Mouse (Mus musculus): ENCODE results near the gene Ugt1a6a. TPM values are rescaled to one million over a fixed set of nuclear protein-coding genes. Genes with fewer than 3 reads are reported as not detected.

The Ugt1a6a gene
- polyA plus RNA-seq, 1 experiment: 16.4 TPM

DNA sequence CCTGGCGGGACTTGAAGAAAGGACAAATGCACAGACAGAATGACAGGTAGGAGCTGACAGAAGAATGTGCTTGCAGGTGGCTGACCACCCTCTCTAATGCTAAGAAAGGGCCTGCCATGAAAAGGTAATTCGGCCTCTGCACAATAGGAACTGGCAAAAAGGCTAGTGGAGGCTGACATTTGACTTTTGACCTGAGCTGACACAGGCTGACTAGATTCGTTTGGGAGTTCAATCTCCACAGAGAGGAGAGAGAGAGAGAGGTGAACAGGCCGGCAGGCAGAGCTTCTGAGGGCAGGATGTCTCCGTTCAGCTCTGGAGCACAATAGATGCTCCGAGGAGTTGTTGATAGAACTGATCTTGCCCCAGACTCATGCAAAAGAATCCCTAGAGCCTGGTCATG, 111.8 kb downstream of the Ugt1a6a start:
- Histone ChIP-seq H3K4me3 (ENCODE audit: insufficient read depth, low read length) (no peak overlapping the region), H3K27ac (ENCODE audit: insufficient read depth, low read length) (no peak overlapping the region), H3K4me1 (ENCODE audit: control insufficient read depth, insufficient read depth, low read length) (no peaks in the 10 kb centered on the region)
- no peak for TF ChIP-seq CTCF (IDR thresholded peaks at IDR 0.05; ENCODE audit: borderline replicate concordance, insufficient read depth, low read length)
- TF ChIP-seq POLR2A (IDR thresholded peaks at IDR 0.05; ENCODE audit: low read depth, low read length): no peak

DNA sequence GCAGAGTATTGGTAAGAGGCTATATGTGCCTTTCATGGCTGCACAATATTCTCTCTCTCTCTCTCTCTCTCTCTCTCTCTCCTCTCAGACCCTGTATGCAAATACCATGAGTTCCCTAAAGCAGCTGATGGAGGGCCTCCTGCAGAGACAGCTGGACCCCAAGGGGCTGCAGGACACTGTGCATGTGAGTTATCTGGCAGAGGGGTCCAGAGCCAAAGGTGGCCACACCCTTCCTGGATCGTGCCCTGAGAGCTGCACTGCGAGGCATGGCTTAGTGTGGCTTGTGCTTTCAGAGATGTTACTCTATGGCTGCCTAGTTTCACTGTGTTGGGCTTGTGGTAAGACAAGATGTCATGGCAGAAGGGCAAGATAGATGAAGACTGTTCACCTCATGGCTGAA, 113.1 kb downstream of the Ugt1a6a start:
- TF ChIP-seq CTCF (IDR thresholded peaks at IDR 0.05; ENCODE audit: borderline replicate concordance, insufficient read depth, low read length) (no peak), POLR2A (IDR thresholded peaks at IDR 0.05; ENCODE audit: low read depth, low read length) (no peak)
- H3K27ac ChIP-seq (ENCODE audit: insufficient read depth, low read length): no peak overlapping the region
- H3K4me1 ChIP-seq (ENCODE audit: control insufficient read depth, insufficient read depth, low read length): no peaks in the 10 kb centered on the region
- no peak overlapping the region for H3K4me3 ChIP-seq (ENCODE audit: insufficient read depth, low read length)

DNA sequence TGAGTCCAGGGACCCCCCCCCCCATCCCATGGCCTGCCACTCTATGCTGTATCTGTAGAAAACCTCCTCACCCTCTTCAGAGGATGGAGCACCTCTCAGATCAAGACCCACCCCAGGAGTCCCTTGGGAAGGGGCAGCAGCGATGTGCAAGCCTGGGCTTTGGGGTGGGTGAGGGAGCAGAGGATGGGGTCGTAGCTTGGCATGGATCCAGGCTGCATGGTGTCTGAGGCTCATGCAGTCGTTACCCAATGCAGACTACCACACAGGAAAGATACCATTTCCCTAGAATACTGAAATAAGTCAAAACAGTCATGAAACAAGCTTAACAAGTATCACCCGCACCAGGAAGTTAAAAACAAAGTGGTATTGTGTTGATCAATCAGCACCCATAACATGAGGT, 114.0 kb downstream of the Ugt1a6a start:
- H3K4me1 ChIP-seq (ENCODE audit: control insufficient read depth, insufficient read depth, low read length): no peaks in the 10 kb centered on the region
- H3K4me3 ChIP-seq (ENCODE audit: insufficient read depth, low read length): no peak overlapping the region
- TF ChIP-seq CTCF (IDR thresholded peaks at IDR 0.05; ENCODE audit: borderline replicate concordance, insufficient read depth, low read length) (no peak), POLR2A (IDR thresholded peaks at IDR 0.05; ENCODE audit: low read depth, low read length) (no peak)
- no peak overlapping the region for H3K27ac ChIP-seq (ENCODE audit: insufficient read depth, low read length)

GRCm38 (mm10) chr1:88249596-88249995, 115.0 kb downstream of the Ugt1a6a start:
- H3K27ac ChIP-seq (ENCODE audit: insufficient read depth, low read length): no peak overlapping the region
- H3K4me3 ChIP-seq (ENCODE audit: insufficient read depth, low read length): no peak overlapping the region
- no peaks in the 10 kb centered on the region for H3K4me1 ChIP-seq (ENCODE audit: control insufficient read depth, insufficient read depth, low read length)
- no peak for TF ChIP-seq POLR2A (IDR thresholded peaks at IDR 0.05; ENCODE audit: low read depth, low read length)
- TF ChIP-seq CTCF (IDR thresholded peaks at IDR 0.05; ENCODE audit: borderline replicate concordance, insufficient read depth, low read length): no peak

DNA sequence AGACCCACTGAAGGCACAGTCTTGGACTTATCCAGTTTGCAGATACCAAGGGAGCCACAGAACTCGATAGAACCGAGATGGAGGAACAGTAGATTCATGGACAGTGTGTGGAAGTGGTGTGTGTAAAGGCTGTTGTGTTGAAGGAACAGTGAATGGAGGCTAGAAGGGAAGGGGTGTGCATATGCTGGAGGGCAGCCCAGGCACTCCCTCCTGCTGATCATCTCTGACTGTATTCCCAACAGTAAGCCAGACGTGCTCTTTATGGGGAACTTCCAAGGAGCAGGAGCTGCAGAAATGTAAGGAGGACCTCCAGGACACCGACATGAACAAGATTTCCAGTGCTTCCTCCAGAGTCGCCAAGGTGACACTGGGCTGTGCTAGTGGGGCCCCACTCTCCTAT, 115.4 kb downstream of the Ugt1a6a start:
- no peak overlapping the region for H3K4me3 ChIP-seq (ENCODE audit: insufficient read depth, low read length)
- no peaks in the 10 kb centered on the region for H3K4me1 ChIP-seq (ENCODE audit: control insufficient read depth, insufficient read depth, low read length)
- H3K27ac ChIP-seq (ENCODE audit: insufficient read depth, low read length): no peak overlapping the region
- TF ChIP-seq POLR2A (IDR thresholded peaks at IDR 0.05; ENCODE audit: low read depth, low read length) (no peak), CTCF (IDR thresholded peaks at IDR 0.05; ENCODE audit: borderline replicate concordance, insufficient read depth, low read length) (no peak)

- Histone ChIP-seq H3K27ac (ENCODE audit: insufficient read depth, low read length) (no peak overlapping the region), H3K4me1 (ENCODE audit: control insufficient read depth, insufficient read depth, low read length) (no peaks in the 10 kb centered on the region)
- TF ChIP-seq POLR2A (IDR thresholded peaks at IDR 0.05; ENCODE audit: low read depth, low read length) (no peak), CTCF (IDR thresholded peaks at IDR 0.05; ENCODE audit: borderline replicate concordance, insufficient read depth, low read length) (no peak)
Observed at GRCm38 (mm10) chr1:88253106-88253505, 118.5 kb downstream of the Ugt1a6a start.

DNA sequence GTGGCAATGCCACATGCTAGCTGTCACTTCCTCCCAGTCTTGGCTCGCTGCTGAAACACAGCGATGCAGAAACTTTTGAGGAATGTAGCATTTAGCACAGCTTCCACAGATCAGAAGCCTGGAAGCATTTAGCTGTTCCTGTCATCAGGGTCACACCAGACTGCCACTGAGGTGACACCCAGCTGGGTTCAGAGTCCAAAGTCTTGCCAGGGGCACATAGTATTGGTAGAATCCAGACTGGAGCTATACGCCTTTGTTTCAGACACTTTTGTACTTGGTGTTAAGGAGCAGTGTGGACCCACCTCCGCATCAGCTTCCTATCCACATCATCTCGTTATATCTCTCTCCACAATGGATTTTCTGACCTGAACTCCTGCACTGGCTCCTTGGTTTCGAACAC, 118.9 kb downstream of the Ugt1a6a start:
- H3K27ac ChIP-seq (ENCODE audit: insufficient read depth, low read length): no peak overlapping the region
- no peak overlapping the region for H3K4me3 ChIP-seq (ENCODE audit: insufficient read depth, low read length)
- TF ChIP-seq POLR2A (IDR thresholded peaks at IDR 0.05; ENCODE audit: low read depth, low read length) (no peak), CTCF (IDR thresholded peaks at IDR 0.05; ENCODE audit: borderline replicate concordance, insufficient read depth, low read length) (no peak)
- H3K4me1 ChIP-seq (ENCODE audit: control insufficient read depth, insufficient read depth, low read length): no peaks in the 10 kb centered on the region

More at GRCm38 (mm10) chr1:88253106-88253505, 118.5 kb downstream of the Ugt1a6a start:
- no peak overlapping the region for H3K4me3 ChIP-seq (ENCODE audit: insufficient read depth, low read length)

GRCm38 (mm10) chr1:88254793-88255465, 120.3 kb downstream of the Ugt1a6a start:
- H3K4me3 ChIP-seq (ENCODE audit: insufficient read depth, low read length): no peak overlapping the region
- H3K27ac ChIP-seq (ENCODE audit: insufficient read depth, low read length): no peak overlapping the region
- H3K4me1 ChIP-seq (ENCODE audit: control insufficient read depth, insufficient read depth, low read length): no peaks in the 10 kb centered on the region
- TF ChIP-seq CTCF (IDR thresholded peaks at IDR 0.05; ENCODE audit: borderline replicate concordance, insufficient read depth, low read length): no peak
- no peak for TF ChIP-seq POLR2A (IDR thresholded peaks at IDR 0.05; ENCODE audit: low read depth, low read length)

- no peak overlapping the region for H3K27ac ChIP-seq (ENCODE audit: insufficient read depth, low read length)
- H3K4me1 ChIP-seq (ENCODE audit: control insufficient read depth, insufficient read depth, low read length): no peaks in the 10 kb centered on the region
- H3K4me3 ChIP-seq (ENCODE audit: insufficient read depth, low read length): no peak overlapping the region
- TF ChIP-seq CTCF (IDR thresholded peaks at IDR 0.05; ENCODE audit: borderline replicate concordance, insufficient read depth, low read length) (no peak), POLR2A (IDR thresholded peaks at IDR 0.05; ENCODE audit: low read depth, low read length) (no peak)
Observed at GRCm38 (mm10) chr1:88255466-88255857, 120.9 kb downstream of the Ugt1a6a start.

DNA sequence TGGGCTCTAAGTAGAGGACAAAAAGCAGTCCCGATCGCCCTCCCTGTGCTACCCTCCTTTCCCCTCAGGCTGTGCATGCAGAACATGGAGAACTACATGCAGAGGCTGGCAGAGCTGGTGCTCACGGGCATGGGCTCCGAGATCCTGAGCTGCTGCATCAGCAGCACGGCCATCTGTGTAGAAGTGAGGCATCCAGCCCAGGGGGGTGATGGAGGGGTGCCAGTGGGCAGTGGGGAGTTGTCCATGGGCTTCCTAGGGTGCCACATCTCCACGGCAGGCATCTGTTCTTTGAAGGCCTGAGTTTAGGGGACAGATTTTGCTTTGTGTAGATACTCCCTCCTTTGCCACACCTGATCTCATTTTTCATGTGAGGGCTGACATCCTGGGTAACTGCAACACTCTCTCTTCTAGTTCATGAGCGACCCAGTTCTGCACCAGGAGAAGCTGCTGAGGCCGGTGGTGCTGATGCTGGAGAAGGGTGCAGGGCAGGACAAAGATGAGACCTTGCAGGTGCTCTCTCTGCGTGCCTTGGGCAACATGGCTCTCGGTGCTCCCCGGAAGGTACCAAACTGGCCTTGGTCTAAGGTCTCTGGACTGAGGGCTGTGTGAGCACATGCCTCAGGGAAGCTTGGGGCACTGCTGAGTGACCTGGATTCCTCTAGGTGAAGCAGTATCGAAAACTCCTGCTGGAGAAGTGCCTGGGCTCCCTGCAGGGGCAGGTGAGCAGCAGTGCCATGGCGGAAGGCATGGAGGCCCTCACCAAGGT, 121.6 kb downstream of the Ugt1a6a start:
- Histone ChIP-seq H3K4me1 (ENCODE audit: control insufficient read depth, insufficient read depth, low read length) (no peaks in the 10 kb centered on the region), H3K4me3 (ENCODE audit: insufficient read depth, low read length) (no peak overlapping the region), H3K27ac (ENCODE audit: insufficient read depth, low read length) (no peak overlapping the region)
- TF ChIP-seq CTCF (IDR thresholded peaks at IDR 0.05; ENCODE audit: borderline replicate concordance, insufficient read depth, low read length) (no peak), POLR2A (IDR thresholded peaks at IDR 0.05; ENCODE audit: low read depth, low read length) (no peak)
